Comparison of ENCODE assay signal across 24 mouse cellular contexts in the genomic region with DNA sequence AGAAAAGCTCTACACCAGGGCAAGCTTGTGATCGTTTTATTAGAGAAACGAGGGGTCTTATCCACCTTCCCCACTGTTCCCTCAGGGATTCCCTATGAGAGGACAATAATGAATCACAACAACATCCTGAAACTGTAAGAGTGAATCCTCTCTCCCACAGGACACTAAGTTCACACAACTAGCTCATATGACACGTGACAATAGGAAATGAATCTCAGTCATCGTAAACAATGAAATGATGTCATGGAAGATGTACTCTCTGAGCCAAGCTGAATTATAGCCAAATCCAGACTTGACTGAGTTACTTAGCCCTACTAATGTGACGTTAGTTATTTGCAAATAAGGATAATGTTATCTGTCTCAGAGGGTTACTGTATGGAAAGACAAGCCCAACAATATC. TPM values are rescaled to one million over a fixed set of nuclear protein-coding genes. Genes with fewer than 3 reads are reported as not detected.
DNase-seq lines count a peak whose midpoint lies in the region; ATAC-seq and TF ChIP-seq lines count a peak whose summit lies in the region.
"Had no signal": no experiment of that assay in that cellular context is flagged by ENCODE, and none has a peak within 500 bp of the region (broad histone marks: within the 10 kb centered on the region; RNA-seq: fewer than 3 reads in every experiment).

No protein-coding gene starts in this region.

- H3K9me3 ChIP-seq in heart, postnatal 0 days (replicated peaks; ENCODE audit: control insufficient read depth, low read length) = 0 out of 2 replicates have a peak, but pooled peaks cover 5% of the 10 kb centered on the region
- no peaks in the 10 kb centered on the region for H3K9me3 ChIP-seq in lung, postnatal 0 days (ENCODE audit: low read length)
- H3K9me3 ChIP-seq: embryonic facial prominence, embryonic 12.5 days; forebrain, embryonic 15.5 days had no signal

- intact Hi-C loops in heart, postnatal 25 days (cut with DNase I) = no loop called here

- no peak overlapping the region for H3K4me3 ChIP-seq in heart, postnatal 0 days (ENCODE audit: low read depth, low read length)
- no peak overlapping the region for H3K4me3 ChIP-seq in lung, postnatal 0 days (ENCODE audit: low read depth, low read length)
- H3K4me3 ChIP-seq: embryonic facial prominence, embryonic 10.5 days; embryonic facial prominence, embryonic 12.5 days; forebrain, embryonic 13.5 days; forebrain, embryonic 15.5 days had no signal

- no peak overlapping the region for H3K27ac ChIP-seq in heart, postnatal 0 days (ENCODE audit: low read depth)
- H3K27ac ChIP-seq in lung, postnatal 0 days (ENCODE audit: low read length) = no peak overlapping the region
- H3K27ac ChIP-seq: forebrain, embryonic 13.5 days; forebrain, embryonic 15.5 days had no signal

- WGBS in heart, postnatal 0 days = 53% methylated on average over 5 of the region's 5 CpGs
- 63% methylated on average over 5 of the region's 5 CpGs for WGBS in lung, postnatal 0 days

- H3K4me2 ChIP-seq in heart, postnatal 0 days (ENCODE audit: low read depth, low read length) = no peak overlapping the region
- H3K4me2 ChIP-seq in lung, postnatal 0 days (replicated peaks; ENCODE audit: low read depth, low read length) = no peak overlapping the region
- H3K4me2 ChIP-seq: embryonic facial prominence, embryonic 12.5 days; forebrain, embryonic 13.5 days; forebrain, embryonic 15.5 days had no signal

- H3K9ac ChIP-seq in heart, postnatal 0 days (replicated peaks; ENCODE audit: low read depth, low read length) = no peak overlapping the region
- H3K9ac ChIP-seq in lung, postnatal 0 days (replicated peaks; ENCODE audit: low read depth) = no peak overlapping the region
- H3K9ac ChIP-seq: embryonic facial prominence, embryonic 12.5 days; forebrain, embryonic 13.5 days; forebrain, embryonic 15.5 days had no signal

- DNase-seq in heart, postnatal 0 days (ENCODE audit: low spot score) = peak; percentile 35
- no peak for DNase-seq in heart, postnatal 25 days (ENCODE audit: low spot score)
- DNase-seq in kidney, adult 9 months = peak; percentile 32
- DNase-seq in kidney, postnatal 4 days = no peak
- DNase-seq in lung, postnatal 0 days (ENCODE audit: low spot score) = peak; percentile 37
- DNase-seq in lung, postnatal 36 days = no peak
- DNase-seq: adrenal gland, adult 8-10 months; adrenal gland, postnatal 14 days; adrenal gland, postnatal 36 days; B cell, adult 2 months; cerebellum, adult 11-12 months; cerebellum, adult 2 months; cerebellum, adult 9-10 months; cerebellum, postnatal 10 days; cerebellum, postnatal 25 days had no signal

- no peak for TF ChIP-seq EP300 in heart, postnatal 0 days (IDR thresholded peaks at IDR 0.05; ENCODE audit: low read depth)
- peak; percentile 57; the same call in 1 of the 2 replicates for TF ChIP-seq EP300 in lung, postnatal 0 days (IDR thresholded peaks at IDR 0.05)

- ATAC-seq in heart, postnatal 0 days (ENCODE audit: insufficient read depth, low read depth) = no peak
- ATAC-seq in lung, postnatal 0 days = no peak; the same call in 1 of the 2 replicates
- ATAC-seq: activated CD4-positive, CD25-positive, alpha-beta regulatory T cell, adult 4 months; CD4-positive, CD25-positive, alpha-beta regulatory T cell, adult 4 months; forebrain, embryonic 13.5 days; forebrain, embryonic 15.5 days; Patski had no signal

- no peaks in the 10 kb centered on the region for H3K27me3 ChIP-seq in heart, postnatal 0 days (ENCODE audit: control insufficient read depth, insufficient read depth, low read length)
- no peaks in the 10 kb centered on the region for H3K27me3 ChIP-seq in lung, postnatal 0 days (replicated peaks; ENCODE audit: insufficient read depth, low read length)
- H3K27me3 ChIP-seq: CH12.LX; embryonic facial prominence, embryonic 12.5 days; forebrain, embryonic 13.5 days; forebrain, embryonic 15.5 days; Patski had no signal

- H3K4me1 ChIP-seq in heart, postnatal 0 days (ENCODE audit: control insufficient read depth, insufficient read depth) = no peaks in the 10 kb centered on the region
- no peaks in the 10 kb centered on the region for H3K4me1 ChIP-seq in lung, postnatal 0 days (ENCODE audit: insufficient read depth, low read depth, low read length)
- H3K4me1 ChIP-seq: forebrain, embryonic 13.5 days; forebrain, embryonic 15.5 days had no signal

- no peaks in the 10 kb centered on the region for H3K36me3 ChIP-seq in heart, postnatal 0 days (replicated peaks; ENCODE audit: control insufficient read depth, insufficient read depth, low read length)
- no peaks in the 10 kb centered on the region for H3K36me3 ChIP-seq in lung, postnatal 0 days (ENCODE audit: insufficient read depth, low read length)
- H3K36me3 ChIP-seq: embryonic facial prominence, embryonic 10.5 days; embryonic facial prominence, embryonic 12.5 days; forebrain, embryonic 15.5 days; G1E had no signal

- no peak for TF ChIP-seq CTCF in heart, postnatal 0 days (IDR thresholded peaks at IDR 0.05; ENCODE audit: low read depth)
- no peak for TF ChIP-seq CTCF in lung, postnatal 0 days (IDR thresholded peaks at IDR 0.05)

RNA-seq across cellular contexts. Expression of a gene that starts 54.6 kb away (rescaled TPM):
- total RNA-seq in heart, postnatal 0 days (2014; rRNA removed; ENCODE audit: low replicate concordance) = not detected in 2 replicates
- not detected in 2 replicates for polyA plus RNA-seq in heart, postnatal 0 days (2015; fragmentation: Nextera tagmentation; extraction: Ambion mirVana)
- not detected for total RNA-seq in heart, postnatal 25 days (2021)
- 0.10 TPM in 1 of 2 replicates, not detected in the other for polyA plus RNA-seq in lung, postnatal 0 days (2015; fragmentation: Nextera tagmentation; extraction: Ambion mirVana)
- total RNA-seq: CH12.LX, G1E had no signal
- polyA plus RNA-seq: activated CD4-positive, CD25-positive, alpha-beta regulatory T cell, adult 4 months; CD4-positive, CD25-positive, alpha-beta regulatory T cell, adult 4 months; G1E had no signal

Comparison
In these comparisons a context has a peak if more than half of its experiments do, and no peak if none do; other contexts are left out.
1. DNase-seq: peak in heart, postnatal 0 days (single experiment), kidney, adult 9 months (single experiment) and lung, postnatal 0 days (single experiment); none in heart, postnatal 25 days (single experiment), kidney, postnatal 4 days (0 of 2) and lung, postnatal 36 days (single experiment).